ENCODE assay signal across 9 mouse cellular contexts in genomic region chr1:133798821-133799415, GRCm38 (mm10). TPM values are rescaled to one million over a fixed set of nuclear protein-coding genes. Genes with fewer than 3 reads are reported as not detected.
DNase-seq lines count a peak whose midpoint lies in the region; ATAC-seq lines count a peak whose summit lies in the region.
"Had no signal": no experiment of that assay in that cellular context is flagged by ENCODE, and none has a peak within 500 bp of the region (broad histone marks: within the 10 kb centered on the region; RNA-seq: fewer than 3 reads in every experiment).

No protein-coding gene starts in this region.

- 76% methylated on average over 1 of the region's 1 CpGs for WGBS in kidney, embryonic 15.5 days
- 55% methylated on average over 1 of the region's 1 CpGs for WGBS in embryonic facial prominence, embryonic 13.5 days
- 37% methylated on average over 1 of the region's 1 CpGs for WGBS in intestine, embryonic 14.5 days
- 93% methylated on average over 1 of the region's 1 CpGs for WGBS in midbrain, embryonic 15.5 days

- H3K4me2 ChIP-seq in kidney, embryonic 15.5 days, result peak overlapping the region; percentile 92
- H3K4me2 ChIP-seq in embryonic facial prominence, embryonic 13.5 days, result peak overlapping the region; percentile 77
- H3K4me2 ChIP-seq in intestine, embryonic 14.5 days (ENCODE audit: low read length), result peak overlapping the region; percentile 82
- peak overlapping the region; percentile 95 for H3K4me2 ChIP-seq in midbrain, embryonic 15.5 days

- no peak for ATAC-seq in kidney, embryonic 15.5 days (replicated peaks; ENCODE audit: low FRiP score)
- ATAC-seq in embryonic facial prominence, embryonic 13.5 days (ENCODE audit: insufficient number of reproducible peaks, insufficient read depth, low FRiP score, low TSS enrichment, low read depth), result no peak
- no peak for ATAC-seq in intestine, embryonic 14.5 days (replicated peaks; ENCODE audit: low FRiP score, low TSS enrichment, low read depth)
- ATAC-seq in midbrain, embryonic 15.5 days (replicated peaks), result no peak

- peak overlapping the region; percentile 57 for H3K4me3 ChIP-seq in kidney, embryonic 15.5 days (replicated peaks)
- peak overlapping the region; percentile 72 for H3K4me3 ChIP-seq in embryonic facial prominence, embryonic 13.5 days
- peak overlapping the region; percentile 73 for H3K4me3 ChIP-seq in intestine, embryonic 14.5 days (ENCODE audit: low read depth, low read length)
- H3K4me3 ChIP-seq in midbrain, embryonic 15.5 days, result peak overlapping the region; percentile 52

- H3K9me3 ChIP-seq in kidney, embryonic 15.5 days (replicated peaks), result no peaks in the 10 kb centered on the region
- H3K9me3 ChIP-seq in embryonic facial prominence, embryonic 13.5 days, result no peaks in the 10 kb centered on the region
- H3K9me3 ChIP-seq in intestine, embryonic 14.5 days (ENCODE audit: control insufficient read depth, low read length), result no peaks in the 10 kb centered on the region
- no peaks in the 10 kb centered on the region for H3K9me3 ChIP-seq in midbrain, embryonic 15.5 days

- no peaks in the 10 kb centered on the region for H3K36me3 ChIP-seq in kidney, embryonic 15.5 days
- H3K36me3 ChIP-seq in embryonic facial prominence, embryonic 13.5 days, result peaks cover 7% of the 10 kb centered on the region; the same call in 1 of the 2 replicates
- 0 out of 2 replicates have a peak, but pooled peaks cover 4% of the 10 kb centered on the region for H3K36me3 ChIP-seq in intestine, embryonic 14.5 days (ENCODE audit: control insufficient read depth, insufficient read depth, low read length)
- H3K36me3 ChIP-seq in midbrain, embryonic 15.5 days (replicated peaks), result no peaks in the 10 kb centered on the region

- no peak overlapping the region; the same call in 1 of the 2 replicates for H3K27ac ChIP-seq in kidney, embryonic 15.5 days
- peak overlapping the region; percentile 88 for H3K27ac ChIP-seq in embryonic facial prominence, embryonic 13.5 days
- no peak overlapping the region for H3K27ac ChIP-seq in intestine, embryonic 14.5 days (ENCODE audit: low read depth)
- no peak overlapping the region for H3K27ac ChIP-seq in midbrain, embryonic 15.5 days

- no peak for DNase-seq in kidney, postnatal 4 days
- no peak for DNase-seq in intestine, embryonic 14.5 days (ENCODE audit: low spot score)
- no peak for DNase-seq in left cerebral cortex, postnatal 36 days (ENCODE audit: low spot score in 2 of 2)
- no peak for DNase-seq in left cerebral cortex, adult 18-20 months (ENCODE audit: low spot score in 2 of 2)
- DNase-seq in embryo, embryonic 10 days (ENCODE audit: low spot score), result no peak
- DNase-seq: thymus, adult 2 months had no signal

- peaks cover 49% of the 10 kb centered on the region for H3K4me1 ChIP-seq in kidney, embryonic 15.5 days
- H3K4me1 ChIP-seq in embryonic facial prominence, embryonic 13.5 days, result peaks cover 53% of the 10 kb centered on the region
- H3K4me1 ChIP-seq in intestine, embryonic 14.5 days (replicated peaks; ENCODE audit: control insufficient read depth, insufficient read depth, low read length), result peaks cover 28% of the 10 kb centered on the region
- H3K4me1 ChIP-seq in midbrain, embryonic 15.5 days, result peaks cover 33% of the 10 kb centered on the region

- H3K9ac ChIP-seq in kidney, embryonic 15.5 days, result no peak overlapping the region
- peak overlapping the region; percentile 77 for H3K9ac ChIP-seq in embryonic facial prominence, embryonic 13.5 days
- peak overlapping the region; percentile 61; the same call in 1 of the 2 replicates for H3K9ac ChIP-seq in intestine, embryonic 14.5 days (ENCODE audit: low read length)
- peak overlapping the region; percentile 14; the same call in 1 of the 2 replicates for H3K9ac ChIP-seq in midbrain, embryonic 15.5 days

- intact Hi-C loops in left cerebral cortex, postnatal 36 days (cut with DNase I), result no loop called here

- H3K27me3 ChIP-seq in kidney, embryonic 15.5 days, result 0 out of 2 replicates have a peak, but pooled peaks cover 4% of the 10 kb centered on the region
- no peaks in the 10 kb centered on the region for H3K27me3 ChIP-seq in embryonic facial prominence, embryonic 13.5 days
- H3K27me3 ChIP-seq in intestine, embryonic 14.5 days (replicated peaks; ENCODE audit: control insufficient read depth, insufficient read depth, low read length), result no peaks in the 10 kb centered on the region
- H3K27me3 ChIP-seq in midbrain, embryonic 15.5 days (replicated peaks), result 0 out of 2 replicates have a peak, but pooled peaks cover 4% of the 10 kb centered on the region

RNA-seq across cellular contexts. Expression of gene Atp2b4, which starts 1.9 kb away (rescaled TPM):
- 7.2 and 8.5 TPM in 2 replicates for polyA plus RNA-seq in kidney, embryonic 15.5 days (2015; fragmentation: Nextera tagmentation; extraction: Ambion mirVana)
- polyA plus RNA-seq in embryonic facial prominence, embryonic 13.5 days (2015; fragmentation: Nextera tagmentation; extraction: Ambion mirVana), result 25.3 and 26.1 TPM in 2 replicates
- 30.7 and 32.3 TPM in 2 replicates for polyA plus RNA-seq in intestine, embryonic 14.5 days (2014; fragmentation: Nextera tagmentation; extraction: Ambion mirVana)
- polyA plus RNA-seq in midbrain, embryonic 15.5 days (2015; fragmentation: Nextera tagmentation; extraction: Ambion mirVana), result 11.3 and 11.6 TPM in 2 replicates
- total RNA-seq in left cerebral cortex, postnatal 36 days (2021), result 100 to 1,000 TPM; 224 to 248 TPM
- 100 to 1,000 TPM; 221 to 267 TPM for total RNA-seq in left cerebral cortex, adult 18-20 months (2021)
